Mouse (Mus musculus): ENCODE measurements at regions not wholly inside any gene's neighbourhood (a gene's known extent, or its start where the extent isn't known, plus 50 kb on each side); places are given as distances from the start of the nearest gene placed in this dataset.
A peak's percentile ranks its signal among the peaks of the same experiment; 100 is the strongest.

DNA sequence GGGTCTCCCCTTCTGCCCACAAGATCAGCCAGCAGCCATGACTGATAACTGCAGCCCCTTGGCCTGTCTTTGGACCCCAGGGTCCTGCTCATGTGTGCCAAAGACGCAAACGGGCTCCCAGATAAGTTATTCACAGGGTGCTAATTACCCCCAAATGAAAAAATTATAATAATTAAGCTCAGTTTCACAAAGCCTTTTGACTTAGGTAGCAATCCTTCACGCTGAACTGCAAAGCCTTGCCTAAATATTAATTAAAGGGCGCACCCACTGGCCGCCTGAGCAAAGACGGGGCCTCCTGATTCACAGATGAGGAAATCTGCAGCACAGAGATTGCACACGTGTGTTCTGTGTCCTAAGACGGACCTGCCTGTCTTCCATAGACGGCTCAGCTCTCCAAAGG lies 123.2 kb downstream of the Psmg1 start:
- H3K4me3 ChIP-seq (ENCODE audit: low read depth, low read length): no peak overlapping the region
- no peak overlapping the region for H3K27ac ChIP-seq (ENCODE audit: low read depth, low read length)
- no peak overlapping the region for H3K4me2 ChIP-seq
- no peaks in the 10 kb centered on the region for H3K36me3 ChIP-seq (ENCODE audit: control insufficient read depth, insufficient read depth, low read length)
- DNase-seq (ENCODE audit: low spot score): no peak
- peaks cover 13% of the 10 kb centered on the region for H3K4me1 ChIP-seq (replicated peaks; ENCODE audit: control insufficient read depth, insufficient read depth, low read length)
- no peaks in the 10 kb centered on the region for H3K9me3 ChIP-seq (ENCODE audit: control insufficient read depth, low read length)
- H3K9ac ChIP-seq (ENCODE audit: low read depth, low read length): no peak overlapping the region
- WGBS: 76% methylated on average over 9 of the region's 9 CpGs
- no peak for ATAC-seq (replicated peaks; ENCODE audit: low FRiP score)
- H3K27me3 ChIP-seq (replicated peaks; ENCODE audit: control insufficient read depth, insufficient read depth, low read length): no peaks in the 10 kb centered on the region

DNA sequence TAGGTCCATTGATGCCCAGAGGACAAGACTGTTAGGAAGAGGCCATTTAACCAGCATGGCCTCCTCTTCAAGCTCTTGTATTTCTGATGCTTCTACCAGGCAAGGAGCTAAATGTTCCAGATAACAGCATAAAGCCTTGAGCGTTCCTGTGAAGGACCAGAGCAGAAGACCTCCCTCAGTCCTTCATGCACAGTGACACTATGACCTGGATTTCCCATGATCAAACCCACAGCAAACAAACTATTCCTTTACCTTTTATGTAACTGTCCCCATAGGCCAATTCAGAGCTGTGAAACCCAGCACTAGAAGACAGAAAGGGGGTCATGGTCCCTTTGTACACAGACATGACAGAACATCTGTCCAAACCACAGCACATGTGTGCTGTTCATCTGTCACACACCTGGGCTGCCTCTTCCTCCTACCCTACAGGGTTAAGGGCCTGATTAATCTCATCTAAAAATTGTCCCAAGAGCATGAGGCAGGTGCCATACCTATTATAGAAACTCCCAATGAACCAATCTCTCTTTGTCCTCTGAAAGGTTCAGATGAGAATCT lies 123.8 kb downstream of the Psmg1 start:
- no peak overlapping the region for H3K4me2 ChIP-seq
- H3K36me3 ChIP-seq (ENCODE audit: control insufficient read depth, insufficient read depth, low read length): no peaks in the 10 kb centered on the region
- H3K9ac ChIP-seq (ENCODE audit: low read depth, low read length): no peak overlapping the region
- ATAC-seq (replicated peaks; ENCODE audit: low FRiP score): no peak
- no peaks in the 10 kb centered on the region for H3K9me3 ChIP-seq (ENCODE audit: control insufficient read depth, low read length)
- no peak overlapping the region for H3K27ac ChIP-seq (ENCODE audit: low read depth, low read length)
- WGBS: 85% methylated on average over 1 of the region's 1 CpGs
- DNase-seq (ENCODE audit: low spot score): no peak
- H3K4me1 ChIP-seq (replicated peaks; ENCODE audit: control insufficient read depth, insufficient read depth, low read length): peaks cover 18% of the 10 kb centered on the region
- H3K27me3 ChIP-seq (replicated peaks; ENCODE audit: control insufficient read depth, insufficient read depth, low read length): no peaks in the 10 kb centered on the region
- H3K4me3 ChIP-seq (ENCODE audit: low read depth, low read length): no peak overlapping the region

DNA sequence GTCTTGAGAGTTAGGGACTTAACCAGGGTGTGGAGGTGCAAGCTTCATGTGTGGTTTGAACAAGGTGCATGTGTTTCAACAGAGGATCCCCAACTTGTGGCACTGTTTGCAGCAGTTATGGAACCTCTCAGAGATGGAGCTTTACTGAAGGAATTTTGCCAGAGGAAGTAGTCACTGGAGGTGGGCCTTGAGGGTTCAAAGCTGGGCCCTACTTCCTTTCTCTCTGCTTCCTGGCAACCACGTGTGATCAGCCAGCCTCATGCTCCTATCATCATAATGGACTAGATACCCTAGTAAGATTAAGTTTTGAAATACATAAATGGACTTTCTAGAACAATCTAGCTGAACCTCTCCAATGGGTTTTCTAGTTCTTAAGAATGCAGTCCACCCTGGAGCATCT lies 125.2 kb downstream of the Psmg1 start:
- no peak for ATAC-seq (replicated peaks; ENCODE audit: low FRiP score)
- no peaks in the 10 kb centered on the region for H3K9me3 ChIP-seq (ENCODE audit: control insufficient read depth, low read length)
- H3K27me3 ChIP-seq (replicated peaks; ENCODE audit: control insufficient read depth, insufficient read depth, low read length): no peaks in the 10 kb centered on the region
- no peak for DNase-seq (ENCODE audit: low spot score)
- H3K9ac ChIP-seq (ENCODE audit: low read depth, low read length): no peak overlapping the region
- WGBS: 68% methylated on average over 1 of the region's 1 CpGs
- peaks cover 27% of the 10 kb centered on the region for H3K4me1 ChIP-seq (replicated peaks; ENCODE audit: control insufficient read depth, insufficient read depth, low read length)
- H3K4me3 ChIP-seq (ENCODE audit: low read depth, low read length): no peak overlapping the region
- no peaks in the 10 kb centered on the region for H3K36me3 ChIP-seq (ENCODE audit: control insufficient read depth, insufficient read depth, low read length)
- H3K4me2 ChIP-seq: no peak overlapping the region
- no peak overlapping the region for H3K27ac ChIP-seq (ENCODE audit: low read depth, low read length)

DNA sequence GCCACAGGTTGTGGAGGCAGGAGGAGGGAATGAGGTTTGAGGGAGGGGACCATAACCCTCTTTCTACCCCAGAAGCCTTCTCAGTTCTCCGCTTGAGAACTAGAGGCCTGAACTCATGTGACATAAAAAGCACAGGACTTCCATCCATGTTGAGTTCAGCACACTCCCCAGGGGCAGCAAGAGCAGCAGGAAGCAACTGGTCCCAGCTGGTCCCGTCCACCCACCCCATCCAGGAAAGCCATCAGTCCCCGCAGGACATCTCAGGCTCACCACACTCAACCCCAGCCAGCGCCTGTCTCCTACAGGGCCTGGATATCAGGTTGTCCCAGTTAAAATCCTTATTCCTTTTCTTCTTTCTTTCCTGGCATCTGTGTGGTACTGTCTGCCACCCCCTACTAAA lies 126.1 kb downstream of the Psmg1 start:
- H3K27ac ChIP-seq (ENCODE audit: low read depth, low read length): no peak overlapping the region

DNA sequence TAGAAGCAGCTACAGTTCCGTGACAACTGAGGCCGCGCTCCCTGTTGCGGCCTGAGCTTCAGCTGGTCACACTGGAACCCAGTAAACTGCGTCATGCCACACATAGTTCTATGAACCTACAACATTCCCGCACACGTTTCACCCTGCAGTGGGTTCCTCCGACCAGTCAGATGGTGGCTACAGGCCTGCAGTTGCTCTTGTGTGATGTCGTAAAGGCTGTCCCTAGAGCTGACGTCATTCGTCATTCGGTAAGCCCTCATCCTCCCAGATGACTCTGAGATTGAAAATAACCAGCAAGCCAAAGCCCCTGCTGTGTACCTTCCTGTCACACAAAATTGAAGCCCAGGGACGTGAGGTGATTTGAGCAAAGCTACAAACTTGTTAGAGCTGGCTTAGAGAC lies 126.7 kb downstream of the Psmg1 start:
- WGBS: 75% methylated on average over 13 of the region's 13 CpGs
- ATAC-seq (replicated peaks; ENCODE audit: low FRiP score): no peak
- H3K4me2 ChIP-seq: no peak overlapping the region
- H3K4me3 ChIP-seq (ENCODE audit: low read depth, low read length): no peak overlapping the region
- no peak overlapping the region for H3K27ac ChIP-seq (ENCODE audit: low read depth, low read length)
- H3K9me3 ChIP-seq (ENCODE audit: control insufficient read depth, low read length): no peaks in the 10 kb centered on the region
- no peaks in the 10 kb centered on the region for H3K27me3 ChIP-seq (replicated peaks; ENCODE audit: control insufficient read depth, insufficient read depth, low read length)
- no peaks in the 10 kb centered on the region for H3K36me3 ChIP-seq (ENCODE audit: control insufficient read depth, insufficient read depth, low read length)
- H3K9ac ChIP-seq (ENCODE audit: low read depth, low read length): no peak overlapping the region
- DNase-seq (ENCODE audit: low spot score): no peak
- peaks cover 27% of the 10 kb centered on the region for H3K4me1 ChIP-seq (replicated peaks; ENCODE audit: control insufficient read depth, insufficient read depth, low read length)

More for the DNA sequence above, 126.1 kb downstream of the Psmg1 start:
- ATAC-seq (replicated peaks; ENCODE audit: low FRiP score) (no peak), DNase-seq (ENCODE audit: low spot score) (no peak)
- Histone ChIP-seq H3K9me3 (ENCODE audit: control insufficient read depth, low read length) (no peaks in the 10 kb centered on the region), H3K36me3 (ENCODE audit: control insufficient read depth, insufficient read depth, low read length) (no peaks in the 10 kb centered on the region), H3K4me2 (no peak overlapping the region), H3K4me3 (ENCODE audit: low read depth, low read length) (no peak overlapping the region), H3K27me3 (replicated peaks; ENCODE audit: control insufficient read depth, insufficient read depth, low read length) (no peaks in the 10 kb centered on the region), H3K4me1 (replicated peaks; ENCODE audit: control insufficient read depth, insufficient read depth, low read length) (peaks cover 27% of the 10 kb centered on the region), H3K9ac (ENCODE audit: low read depth, low read length) (no peak overlapping the region)
- WGBS: 73% methylated on average over 4 of the region's 4 CpGs

DNA sequence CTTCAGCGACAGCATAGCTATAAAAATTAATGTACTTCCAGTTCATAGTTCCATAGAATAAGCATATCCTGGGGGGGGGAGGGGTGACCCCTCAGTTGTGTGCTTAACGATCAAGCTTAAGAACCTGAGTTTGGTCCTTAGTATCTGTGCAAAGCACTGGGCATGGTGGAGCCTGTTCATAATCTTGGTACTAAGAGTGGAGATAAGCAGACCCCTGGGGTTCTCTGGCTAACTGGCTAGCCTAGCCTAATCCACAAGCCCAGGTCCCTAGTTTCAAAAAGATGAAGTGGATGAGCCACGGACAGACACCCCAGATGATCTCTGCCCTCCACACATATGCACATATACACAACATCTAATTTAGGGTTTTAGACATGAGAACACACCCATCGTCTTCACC lies 127.2 kb downstream of the Psmg1 start:
- Histone ChIP-seq H3K27ac (ENCODE audit: low read depth, low read length) (no peak overlapping the region), H3K4me3 (ENCODE audit: low read depth, low read length) (no peak overlapping the region), H3K36me3 (ENCODE audit: control insufficient read depth, insufficient read depth, low read length) (no peaks in the 10 kb centered on the region), H3K27me3 (replicated peaks; ENCODE audit: control insufficient read depth, insufficient read depth, low read length) (no peaks in the 10 kb centered on the region), H3K9ac (ENCODE audit: low read depth, low read length) (no peak overlapping the region), H3K4me1 (replicated peaks; ENCODE audit: control insufficient read depth, insufficient read depth, low read length) (peaks cover 27% of the 10 kb centered on the region), H3K9me3 (ENCODE audit: control insufficient read depth, low read length) (no peaks in the 10 kb centered on the region), H3K4me2 (no peak overlapping the region)
- 59% methylated on average over 4 of the region's 4 CpGs for WGBS
- ATAC-seq (replicated peaks; ENCODE audit: low FRiP score) (no peak), DNase-seq (ENCODE audit: low spot score) (no peak)

DNA sequence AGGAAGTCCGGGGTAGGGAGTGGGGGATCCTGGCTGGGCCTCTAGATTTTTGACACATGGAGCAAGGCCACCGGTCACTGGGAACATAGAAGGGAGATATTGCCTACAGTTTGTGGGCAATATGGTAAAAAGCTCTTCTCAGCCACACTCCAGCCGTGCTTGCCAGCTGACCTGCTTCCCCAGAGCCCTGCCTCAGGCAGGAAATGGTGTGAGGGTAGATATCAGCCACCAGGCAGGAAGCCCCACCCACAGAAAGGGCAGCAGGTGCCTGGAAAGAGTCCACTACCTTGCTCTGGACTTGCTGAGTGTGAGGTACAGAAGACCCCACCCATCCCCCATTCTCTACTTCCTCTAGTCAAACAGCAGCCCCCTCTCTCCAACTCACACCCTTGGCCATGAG lies 128.1 kb downstream of the Psmg1 start:
- DNase-seq (ENCODE audit: low spot score) (no peak), ATAC-seq (replicated peaks; ENCODE audit: low FRiP score) (0 out of 2 replicates have a peak, but pooled peaks have one; percentile 35)
- 35% methylated on average over 3 of the region's 3 CpGs for WGBS
- H3K36me3 ChIP-seq (ENCODE audit: control insufficient read depth, insufficient read depth, low read length): no peaks in the 10 kb centered on the region
- H3K4me3 ChIP-seq (ENCODE audit: low read depth, low read length): no peak overlapping the region
- no peaks in the 10 kb centered on the region for H3K9me3 ChIP-seq (ENCODE audit: control insufficient read depth, low read length)
- H3K9ac ChIP-seq (ENCODE audit: low read depth, low read length): no peak overlapping the region
- H3K4me1 ChIP-seq (replicated peaks; ENCODE audit: control insufficient read depth, insufficient read depth, low read length): peaks cover 27% of the 10 kb centered on the region
- no peak overlapping the region for H3K4me2 ChIP-seq
- H3K27ac ChIP-seq (ENCODE audit: low read depth, low read length): 0 out of 2 replicates have a peak overlapping the region, but pooled peaks have one; percentile 4
- no peaks in the 10 kb centered on the region for H3K27me3 ChIP-seq (replicated peaks; ENCODE audit: control insufficient read depth, insufficient read depth, low read length)

DNA sequence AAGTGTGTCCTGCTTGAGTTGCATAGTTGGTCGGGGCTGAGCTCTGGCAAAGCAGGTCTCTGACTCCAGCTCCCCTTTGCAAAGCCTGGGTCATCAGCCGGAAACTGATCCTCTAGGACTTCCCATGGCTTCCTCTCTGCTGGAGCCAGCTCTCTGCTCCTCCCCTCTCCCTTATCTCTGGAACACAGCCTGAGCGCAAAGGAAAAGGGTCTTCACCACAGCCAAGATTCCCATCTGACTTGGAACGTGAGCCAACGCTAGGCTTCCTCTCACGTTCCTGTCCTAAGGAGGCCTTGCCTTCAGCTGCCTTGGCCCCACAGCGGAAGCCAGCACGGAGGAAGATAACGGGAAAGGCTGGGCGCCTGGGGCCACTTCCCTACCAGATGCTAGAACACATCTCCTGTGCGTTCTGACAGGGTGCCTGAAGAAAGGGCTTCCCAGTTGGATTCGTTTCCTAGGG lies 129.5 kb downstream of the Psmg1 start:
- H3K4me3 ChIP-seq (ENCODE audit: low read depth, low read length): no peak overlapping the region
- H3K4me1 ChIP-seq (replicated peaks; ENCODE audit: control insufficient read depth, insufficient read depth, low read length): peaks cover 27% of the 10 kb centered on the region
- no peaks in the 10 kb centered on the region for H3K36me3 ChIP-seq (ENCODE audit: control insufficient read depth, insufficient read depth, low read length)
- H3K27me3 ChIP-seq (replicated peaks; ENCODE audit: control insufficient read depth, insufficient read depth, low read length): no peaks in the 10 kb centered on the region
- 0 out of 2 replicates have a peak overlapping the region, but pooled peaks have one; percentile 2 for H3K4me2 ChIP-seq
- ATAC-seq (replicated peaks; ENCODE audit: low FRiP score) (peak; percentile 63), DNase-seq (ENCODE audit: low spot score) (peak; percentile 55)
- no peak overlapping the region for H3K9ac ChIP-seq (ENCODE audit: low read depth, low read length)
- peak overlapping the region; percentile 34; the same call in 1 of the 2 replicates for H3K27ac ChIP-seq (ENCODE audit: low read depth, low read length)
- H3K9me3 ChIP-seq (ENCODE audit: control insufficient read depth, low read length): no peaks in the 10 kb centered on the region
- 27% methylated on average over 12 of the region's 12 CpGs for WGBS

DNA sequence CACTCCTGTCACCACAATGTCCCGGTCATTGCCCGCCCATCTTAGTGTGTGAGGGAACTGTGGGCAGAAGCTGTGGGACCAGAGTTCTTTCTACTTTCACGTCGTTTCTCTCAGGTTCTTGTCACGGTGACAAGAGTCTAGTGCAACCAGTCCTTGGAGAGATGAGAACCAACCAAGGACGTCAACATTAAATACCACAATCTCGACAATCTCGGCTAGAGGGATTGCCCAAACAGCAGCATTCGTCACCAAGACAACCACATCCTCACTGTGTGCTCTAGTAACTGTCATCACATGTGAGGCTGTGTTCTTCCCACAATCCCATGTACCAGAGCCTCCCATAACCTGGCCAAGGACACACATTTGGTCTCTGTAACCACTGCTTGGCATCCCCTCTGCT lies 129.9 kb downstream of the Psmg1 start:
- Histone ChIP-seq H3K4me1 (replicated peaks; ENCODE audit: control insufficient read depth, insufficient read depth, low read length) (peaks cover 27% of the 10 kb centered on the region), H3K4me3 (ENCODE audit: low read depth, low read length) (no peak overlapping the region), H3K27me3 (replicated peaks; ENCODE audit: control insufficient read depth, insufficient read depth, low read length) (no peaks in the 10 kb centered on the region), H3K9me3 (ENCODE audit: control insufficient read depth, low read length) (no peaks in the 10 kb centered on the region), H3K4me2 (no peak overlapping the region), H3K36me3 (ENCODE audit: control insufficient read depth, insufficient read depth, low read length) (no peaks in the 10 kb centered on the region), H3K27ac (ENCODE audit: low read depth, low read length) (peak overlapping the region; percentile 34), H3K9ac (ENCODE audit: low read depth, low read length) (no peak overlapping the region)
- DNase-seq (ENCODE audit: low spot score) (no peak), ATAC-seq (replicated peaks; ENCODE audit: low FRiP score) (0 out of 2 replicates have a peak, but pooled peaks have one; percentile 3)
- WGBS: 45% methylated on average over 9 of the region's 9 CpGs
